Mouse (Mus musculus): Measurements from ENCODE around the gene Mtmr3. TPM values are rescaled to one million over a fixed set of nuclear protein-coding genes. Genes with fewer than 3 reads are reported as not detected.

Mtmr3 gene
- polyA plus RNA-seq, 1 experiment from 2014 or later = 31.3 TPM

GRCm38 (mm10) chr11:4484541-4484940, 110.1 kb downstream of the Mtmr3 start:
- H3K4me3 ChIP-seq (ENCODE audit: inconsistent target) = no peak overlapping the region
- H3K79me2 ChIP-seq (ENCODE audit: inconsistent target) = no peaks in the 10 kb centered on the region
- no peak overlapping the region for H3K27ac ChIP-seq
- WGBS (ENCODE audit: missing documents) = 93% methylated on average over 5 of the region's 5 CpGs
- peaks cover 99% of the 10 kb centered on the region for H3K36me3 ChIP-seq (ENCODE audit: inconsistent target)

DNA sequence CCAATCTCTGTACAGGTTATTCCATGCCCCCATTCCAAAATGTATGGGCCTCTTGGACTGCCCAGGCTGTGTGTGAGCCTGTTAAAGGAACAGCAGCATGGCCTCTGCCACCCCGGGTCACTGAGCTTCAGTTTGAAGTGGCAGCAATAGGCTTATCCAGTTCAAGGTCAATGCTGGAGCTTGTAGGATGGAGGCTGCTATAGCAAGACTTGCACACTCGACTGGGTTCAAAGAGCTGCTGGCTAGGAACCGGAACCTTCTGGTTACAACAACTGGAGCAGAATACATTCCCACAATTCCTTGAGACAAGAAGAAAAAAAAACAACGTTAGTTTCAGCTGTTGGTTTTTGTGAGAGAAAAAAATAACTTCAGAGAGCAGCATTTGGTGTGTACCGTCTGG, 112.0 kb downstream of the Mtmr3 start:
- no peak overlapping the region for H3K27ac ChIP-seq

DNA sequence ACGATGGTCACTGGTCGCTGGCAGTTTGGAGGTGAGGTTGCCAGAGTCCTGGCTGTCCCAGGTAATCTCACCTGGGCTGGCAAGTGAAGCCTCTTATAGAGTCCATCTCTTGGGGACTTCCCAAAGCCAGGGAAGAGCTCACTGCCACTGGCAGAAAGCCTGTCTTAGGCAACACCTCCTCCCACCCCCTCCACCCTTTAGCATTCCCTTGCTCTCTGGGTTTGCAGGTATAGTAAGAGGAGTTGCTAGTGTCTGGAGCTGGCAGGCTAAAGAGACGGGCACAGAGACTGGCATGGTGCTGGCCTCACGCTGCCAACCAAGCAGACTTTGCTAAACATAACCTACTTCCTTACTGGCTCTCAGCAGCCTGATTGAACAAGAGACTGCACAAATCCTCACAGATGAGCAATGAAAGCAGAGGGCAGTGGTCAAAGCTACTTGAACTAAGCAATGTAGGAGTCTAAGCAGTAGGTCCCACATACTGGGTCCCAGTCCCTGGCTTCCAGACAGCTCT, 118.4 kb downstream of the Mtmr3 start:
- H3K36me3 ChIP-seq (ENCODE audit: inconsistent target) = peaks cover 23% of the 10 kb centered on the region; the same call in 1 of the 2 replicates
- H3K79me2 ChIP-seq (ENCODE audit: inconsistent target) = no peaks in the 10 kb centered on the region
- H3K4me3 ChIP-seq (ENCODE audit: inconsistent target) = no peak overlapping the region
- no peak overlapping the region for H3K27ac ChIP-seq
- WGBS (ENCODE audit: missing documents) = 84% methylated on average over 4 of the region's 4 CpGs

More for the DNA sequence above, 112.0 kb downstream of the Mtmr3 start:
- no peaks in the 10 kb centered on the region for H3K79me2 ChIP-seq (ENCODE audit: inconsistent target)
- peaks cover 87% of the 10 kb centered on the region for H3K36me3 ChIP-seq (ENCODE audit: inconsistent target)
- 96% methylated on average over 5 of the region's 5 CpGs for WGBS (ENCODE audit: missing documents)
- no peak overlapping the region for H3K4me3 ChIP-seq (ENCODE audit: inconsistent target)

- H3K79me2 ChIP-seq (ENCODE audit: inconsistent target) = no peaks in the 10 kb centered on the region
- H3K27ac ChIP-seq = no peak overlapping the region
- H3K4me3 ChIP-seq (ENCODE audit: inconsistent target) = no peak overlapping the region
- WGBS (ENCODE audit: missing documents) = 81% methylated on average over 7 of the region's 7 CpGs
- no peaks in the 10 kb centered on the region for H3K36me3 ChIP-seq (ENCODE audit: inconsistent target)
Measured at GRCm38 (mm10) chr11:4472464-4473179, 122.0 kb downstream of the Mtmr3 start.

DNA sequence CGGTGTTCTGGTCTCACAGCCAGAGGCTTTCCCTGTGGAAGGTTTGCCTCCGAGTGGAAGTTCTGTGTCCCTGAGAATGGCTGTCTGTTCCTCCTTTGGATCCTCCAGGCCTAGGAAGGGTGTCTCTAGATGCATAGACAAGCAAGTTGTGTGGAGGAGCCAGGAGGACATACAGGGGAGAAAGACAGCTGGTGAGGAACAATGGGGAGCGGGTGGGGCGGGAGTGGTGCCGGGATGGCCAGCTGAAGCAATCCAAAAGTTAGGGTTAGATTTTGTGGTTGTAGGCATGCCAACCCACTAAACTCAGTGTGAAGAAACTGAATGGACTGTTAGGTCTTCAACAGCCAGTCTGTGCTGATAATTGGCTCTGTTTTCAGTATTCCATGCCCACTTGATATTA, 122.9 kb downstream of the Mtmr3 start:
- Histone ChIP-seq H3K79me2 (ENCODE audit: inconsistent target) (no peaks in the 10 kb centered on the region), H3K4me3 (ENCODE audit: inconsistent target) (no peak overlapping the region), H3K36me3 (ENCODE audit: inconsistent target) (no peaks in the 10 kb centered on the region), H3K27ac (no peak overlapping the region)
- WGBS (ENCODE audit: missing documents) = 90% methylated on average over 5 of the region's 5 CpGs

DNA sequence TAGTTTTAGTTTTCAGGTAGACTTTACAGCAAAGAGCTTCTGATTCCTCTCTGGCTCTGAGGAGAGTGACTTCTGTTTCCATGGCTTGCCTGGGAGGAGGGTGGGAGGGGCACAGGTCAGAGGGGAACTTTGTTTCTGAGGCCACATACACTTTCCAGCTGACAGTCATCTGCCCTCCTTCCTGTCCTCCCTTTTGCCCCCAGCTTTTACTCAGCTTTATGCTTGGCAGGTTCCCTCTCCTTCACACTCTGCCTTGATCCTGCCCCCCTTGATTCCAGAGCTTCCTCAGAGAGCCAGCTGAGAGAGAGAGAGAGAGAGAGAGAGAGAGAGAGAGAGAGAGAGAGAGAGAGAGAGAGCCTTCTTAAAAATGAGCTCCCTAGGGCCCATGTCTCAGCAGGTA, 123.4 kb downstream of the Mtmr3 start:
- Histone ChIP-seq H3K36me3 (ENCODE audit: inconsistent target) (no peaks in the 10 kb centered on the region), H3K4me3 (ENCODE audit: inconsistent target) (no peak overlapping the region), H3K79me2 (ENCODE audit: inconsistent target) (no peaks in the 10 kb centered on the region), H3K27ac (no peak overlapping the region)

GRCm38 (mm10) chr11:4469091-4469490, 125.6 kb downstream of the Mtmr3 start:
- H3K4me3 ChIP-seq (ENCODE audit: inconsistent target) = no peak overlapping the region
- WGBS (ENCODE audit: missing documents) = 91% methylated on average over 5 of the region's 5 CpGs
- H3K36me3 ChIP-seq (ENCODE audit: inconsistent target) = no peaks in the 10 kb centered on the region
- no peak overlapping the region for H3K27ac ChIP-seq
- H3K79me2 ChIP-seq (ENCODE audit: inconsistent target) = no peaks in the 10 kb centered on the region

GRCm38 (mm10) chr11:4467436-4467835, 127.2 kb downstream of the Mtmr3 start:
- H3K36me3 ChIP-seq (ENCODE audit: inconsistent target) = no peaks in the 10 kb centered on the region
- WGBS (ENCODE audit: missing documents) = 86% methylated on average over 1 of the region's 1 CpGs
- no peak overlapping the region for H3K27ac ChIP-seq
- H3K4me3 ChIP-seq (ENCODE audit: inconsistent target) = no peak overlapping the region
- no peaks in the 10 kb centered on the region for H3K79me2 ChIP-seq (ENCODE audit: inconsistent target)

DNA sequence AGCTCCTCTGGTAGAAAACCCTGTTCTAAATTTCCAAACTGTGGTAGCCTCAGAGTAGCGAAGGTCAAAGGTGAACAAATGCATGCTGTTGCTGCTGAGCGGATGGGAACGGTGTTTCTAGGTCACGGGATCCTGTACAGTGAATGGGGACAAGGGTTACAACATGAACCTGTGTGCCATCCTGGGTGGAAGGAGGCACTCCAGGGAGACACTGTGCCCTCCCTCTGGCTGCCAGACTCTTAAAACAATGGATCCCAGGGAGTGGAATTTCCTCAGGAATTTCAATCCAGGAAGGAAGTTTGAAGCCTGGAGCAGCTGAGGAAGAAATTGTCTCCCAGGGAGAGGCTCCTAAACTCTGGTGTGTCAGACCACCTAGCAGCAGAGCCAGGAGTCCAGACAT, 128.5 kb downstream of the Mtmr3 start:
- Histone ChIP-seq H3K27ac (no peak overlapping the region), H3K79me2 (ENCODE audit: inconsistent target) (no peaks in the 10 kb centered on the region), H3K4me3 (ENCODE audit: inconsistent target) (no peak overlapping the region), H3K36me3 (ENCODE audit: inconsistent target) (no peaks in the 10 kb centered on the region)
- 83% methylated on average over 4 of the region's 4 CpGs for whole genome bisulfite sequencing (ENCODE audit: missing documents)

DNA sequence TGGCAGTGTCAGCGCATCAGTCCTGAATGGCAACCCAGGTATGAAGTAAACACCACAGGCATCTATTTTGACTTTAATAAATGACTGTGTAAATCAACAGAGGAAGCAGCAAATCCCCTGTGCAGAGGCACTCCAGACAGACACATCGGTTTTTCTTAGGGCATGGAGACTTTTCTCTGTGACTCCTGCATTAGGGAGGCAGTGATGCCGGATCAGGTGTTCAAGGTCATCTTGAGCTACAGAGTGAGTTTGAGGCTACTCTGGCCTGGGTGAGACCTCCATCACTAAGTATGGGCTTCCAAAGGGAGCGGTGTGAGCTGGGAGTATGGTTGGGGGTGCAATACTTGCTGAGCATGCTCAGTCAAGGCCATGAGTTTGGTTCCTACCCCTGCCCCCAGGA, 130.0 kb downstream of the Mtmr3 start:
- Histone ChIP-seq H3K36me3 (ENCODE audit: inconsistent target) (no peaks in the 10 kb centered on the region), H3K79me2 (ENCODE audit: inconsistent target) (no peaks in the 10 kb centered on the region), H3K27ac (no peak overlapping the region), H3K4me3 (ENCODE audit: inconsistent target) (no peak overlapping the region)
- WGBS (ENCODE audit: missing documents) = 87% methylated on average over 4 of the region's 4 CpGs

GRCm38 (mm10) chr11:4464186-4464585, 130.5 kb downstream of the Mtmr3 start:
- Histone ChIP-seq H3K4me3 (ENCODE audit: inconsistent target) (no peak overlapping the region), H3K36me3 (ENCODE audit: inconsistent target) (no peaks in the 10 kb centered on the region), H3K27ac (no peak overlapping the region), H3K79me2 (ENCODE audit: inconsistent target) (no peaks in the 10 kb centered on the region)
- 100% methylated on average over 1 of the region's 1 CpGs for WGBS (ENCODE audit: missing documents)

DNA sequence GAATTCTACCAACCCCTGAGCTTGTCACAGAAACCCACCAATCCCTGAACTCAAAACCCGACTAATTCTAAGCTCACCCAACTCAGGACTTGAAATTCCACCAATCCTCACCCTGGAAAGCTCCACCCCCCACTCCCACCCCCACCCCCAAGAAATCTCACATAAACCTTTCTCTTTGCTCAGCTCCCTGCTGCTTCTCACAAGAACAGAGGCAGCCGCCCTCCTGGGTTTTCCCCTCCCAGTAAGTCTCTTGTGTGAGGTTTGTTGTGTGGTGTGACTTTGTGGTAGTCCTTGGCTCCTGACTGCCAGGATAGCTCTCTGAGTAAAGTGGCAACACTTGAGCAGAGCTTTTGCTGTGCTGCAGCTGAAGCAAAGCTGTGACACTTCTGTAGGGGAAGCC, 131.8 kb downstream of the Mtmr3 start:
- no peak overlapping the region for H3K4me3 ChIP-seq (ENCODE audit: inconsistent target)
- H3K27ac ChIP-seq = no peak overlapping the region
- WGBS (ENCODE audit: missing documents) = 78% methylated on average over 2 of the region's 2 CpGs
- no peaks in the 10 kb centered on the region for H3K36me3 ChIP-seq (ENCODE audit: inconsistent target)
- H3K79me2 ChIP-seq (ENCODE audit: inconsistent target) = no peaks in the 10 kb centered on the region

GRCm38 (mm10) chr11:4461154-4461553, 133.5 kb downstream of the Mtmr3 start:
- Histone ChIP-seq H3K36me3 (ENCODE audit: inconsistent target) (no peaks in the 10 kb centered on the region), H3K79me2 (ENCODE audit: inconsistent target) (no peaks in the 10 kb centered on the region), H3K4me3 (ENCODE audit: inconsistent target) (no peak overlapping the region), H3K27ac (no peak overlapping the region)
- 43% methylated on average over 12 of the region's 12 CpGs for WGBS (ENCODE audit: missing documents)

GRCm38 (mm10) chr11:4460615-4461014, 134.0 kb downstream of the Mtmr3 start:
- Histone ChIP-seq H3K4me3 (ENCODE audit: inconsistent target) (no peak overlapping the region), H3K36me3 (ENCODE audit: inconsistent target) (no peaks in the 10 kb centered on the region), H3K79me2 (ENCODE audit: inconsistent target) (no peaks in the 10 kb centered on the region), H3K27ac (no peak overlapping the region)
- 12% methylated on average over 5 of the region's 5 CpGs for WGBS (ENCODE audit: missing documents)

DNA sequence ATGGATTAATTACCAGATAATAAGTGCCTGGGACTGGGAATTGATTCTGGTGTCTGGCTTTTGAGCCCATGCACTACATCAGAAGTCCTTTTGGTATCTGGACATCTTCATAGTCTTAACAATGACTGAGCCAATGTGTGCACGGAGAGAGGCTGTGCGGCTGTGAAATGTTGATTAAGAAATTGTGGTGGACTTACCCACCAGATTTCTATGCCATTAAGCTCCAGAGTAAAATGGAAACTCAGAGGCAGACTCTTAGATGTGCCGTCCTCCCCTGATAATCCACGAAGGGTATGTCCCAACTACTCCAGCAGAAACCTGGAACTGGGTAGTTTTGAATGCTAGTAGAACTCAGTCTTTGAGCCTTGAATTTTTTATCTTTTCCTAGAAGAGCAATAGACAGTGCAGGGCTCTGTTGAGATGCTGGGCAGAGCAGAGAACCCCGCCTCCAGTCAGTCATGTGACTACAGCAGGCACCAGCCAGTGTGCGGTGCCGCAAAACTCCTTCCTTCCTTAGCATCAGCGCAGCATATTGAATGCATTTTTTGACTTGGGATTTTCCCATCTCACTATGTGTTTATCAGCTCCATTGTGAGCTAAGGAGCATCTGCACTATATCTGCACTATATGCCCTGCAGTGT, 139.6 kb downstream of the Mtmr3 start:
- Histone ChIP-seq H3K79me2 (ENCODE audit: inconsistent target) (no peaks in the 10 kb centered on the region), H3K4me3 (ENCODE audit: inconsistent target) (no peak overlapping the region), H3K27ac (no peak overlapping the region), H3K36me3 (ENCODE audit: inconsistent target) (no peaks in the 10 kb centered on the region)
- 77% methylated on average over 8 of the region's 8 CpGs for WGBS (ENCODE audit: missing documents)

Measured in macrophage (primary cell).